Mouse (Mus musculus) heart, embryonic 15.5 days (tissue): Measurements from ENCODE around the gene Ankrd39. TPM values are rescaled to one million over a fixed set of nuclear protein-coding genes. Genes with fewer than 3 reads are reported as not detected.
A peak's percentile ranks its signal among the peaks of the same experiment; 100 is the strongest.

Source experiments
- ATAC-seq: fragments of 200-750 bp; cut with Nextera tagmentation; replicated peaks from 2 replicates; pipeline ENCODE4 v1.8.0; 2017; ENCODE audit warnings: low read depth, moderate TSS enrichment; ENCODE audit not compliant: insufficient number of reproducible peaks, insufficient read depth, low FRiP score
- H3K27ac ChIP-seq: fragments of 300-500 bp; sonication (generic); 2 replicates; pipeline ENCODE4 v1.5.1; 2015; ENCODE audit warnings: mild to moderate bottlenecking, inconsistent platforms
- H3K27me3 ChIP-seq: fragments of 300-500 bp; sonication (generic); 2 replicates; pipeline ENCODE4 v1.6.1; 2015; ENCODE audit warnings: inconsistent platforms
- H3K36me3 ChIP-seq: fragments of 300-500 bp; sonication (generic); 2 replicates; pipeline ENCODE4 v1.6.1; 2015; ENCODE audit warnings: mild to moderate bottlenecking, inconsistent platforms
- H3K4me1 ChIP-seq: fragments of 300-500 bp; sonication (generic); replicated peaks from 2 replicates; pipeline ENCODE4 v1.6.1; 2015; ENCODE audit warnings: inconsistent platforms
- H3K4me2 ChIP-seq: fragments of 300-500 bp; sonication (generic); 2 replicates; pipeline ENCODE4 v1.6.1; 2015; ENCODE audit warnings: inconsistent platforms, mild to moderate bottlenecking, moderate library complexity
- H3K4me3 ChIP-seq: fragments of 300-500 bp; sonication (generic); 2 replicates; pipeline ENCODE4 v1.5.1; 2015; ENCODE audit warnings: mild to moderate bottlenecking, inconsistent platforms
- H3K9ac ChIP-seq: fragments of 300-500 bp; sonication (generic); 2 replicates; pipeline ENCODE4 v1.6.1; 2015; ENCODE audit warnings: mild to moderate bottlenecking, inconsistent platforms
- H3K9me3 ChIP-seq: fragments of 300-500 bp; sonication (generic); replicated peaks from 2 replicates; pipeline ENCODE4 v1.6.1; 2016; ENCODE audit warnings: inconsistent platforms
- WGBS: fragments of 180-500 bp; shearing (Covaris S2); methylation state at CpG from one replicate; pipeline ENCODE4 v1.1.7; 2015; ENCODE audit warnings: mixed read lengths; 5-methylcytosine and 5-hydroxymethylcytosine counted together
- polyA plus RNA-seq: library from polyadenylated mRNA; unstranded; fragments of >200 nt; fragmentation: Nextera tagmentation; extraction: Ambion mirVana; gene quantifications from 2 replicates; pipeline ENCODE4 v1.2.1, GENCODE M21; 2015

The Ankrd39 gene
- polyA plus RNA-seq, 1 experiment from 2014 or later = 27.3 TPM

DNA sequence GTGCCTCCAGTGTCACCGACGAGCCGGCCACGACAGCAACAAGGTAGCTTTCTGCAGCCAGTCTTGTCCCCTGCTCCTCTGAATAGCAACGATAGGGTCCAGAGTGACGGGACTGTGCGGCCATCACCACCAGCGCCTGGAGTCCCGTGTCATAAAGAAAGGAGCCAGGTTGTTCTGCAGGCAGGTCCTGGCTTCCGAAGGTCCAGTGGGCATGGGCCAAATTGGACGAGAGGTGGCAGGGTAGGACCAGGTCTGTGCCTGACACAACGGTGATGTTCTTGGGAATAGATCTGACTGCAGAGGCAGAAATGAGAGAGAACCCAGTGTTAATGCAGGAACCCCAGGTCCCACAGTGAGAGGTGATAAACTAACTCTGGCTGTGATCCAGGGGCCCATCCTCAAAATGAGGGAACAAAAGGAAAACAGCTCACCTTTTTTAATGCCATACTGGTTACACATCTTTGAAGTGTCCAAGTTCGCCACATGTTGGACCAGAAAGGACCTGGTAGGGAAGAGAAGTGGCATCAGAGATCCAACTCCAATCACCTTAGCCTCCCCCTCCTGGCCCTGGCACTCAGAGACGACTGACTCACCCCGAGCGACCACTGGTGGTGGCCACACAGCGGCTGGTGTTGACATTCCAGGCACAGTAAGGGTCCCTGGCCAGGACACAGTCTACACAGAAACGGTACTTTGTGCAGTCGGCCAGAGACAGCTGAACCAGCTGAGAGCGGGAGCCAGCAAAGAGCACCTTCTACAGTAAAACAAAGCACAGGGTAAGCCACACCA is 3.0 kb upstream of the Ankrd39 start:
- Histone ChIP-seq H3K9me3 (no peaks in the 10 kb centered on the region), H3K36me3 (peaks cover 59% of the 10 kb centered on the region), H3K9ac (no peak overlapping the region; the same call in 1 of the 2 replicates), H3K4me3 (no peak overlapping the region), H3K4me2 (no peak overlapping the region), H3K4me1 (peaks cover 54% of the 10 kb centered on the region), H3K27me3 (no peaks in the 10 kb centered on the region), H3K27ac (no peak overlapping the region)
- ATAC-seq = no peak
- 76% methylated on average over 20 of the region's 20 CpGs for WGBS

DNA sequence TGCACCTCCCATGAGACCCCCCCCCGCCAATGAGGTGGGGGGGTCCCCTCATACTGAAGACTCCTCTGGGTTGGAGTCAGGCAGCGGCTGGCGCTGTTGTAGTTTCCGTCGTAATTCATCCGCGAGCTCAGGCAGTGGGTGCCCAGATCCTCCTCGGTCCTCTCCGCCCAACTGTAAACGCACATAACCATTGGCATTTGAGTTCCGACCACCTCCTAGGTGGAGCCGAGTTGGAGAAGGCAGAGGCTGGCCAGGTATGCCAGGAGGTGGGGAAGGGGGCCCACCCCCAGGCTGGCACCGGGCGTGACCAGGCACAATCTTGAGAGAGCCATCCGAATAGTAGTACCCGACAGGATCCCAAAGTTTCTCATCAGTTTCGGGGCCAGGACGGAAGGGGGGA is 2.2 kb upstream of the Ankrd39 start:
- no peak for ATAC-seq
- H3K9ac ChIP-seq = no peak overlapping the region; the same call in 1 of the 2 replicates
- 82% methylated on average over 18 of the region's 18 CpGs for WGBS
- H3K9me3 ChIP-seq = no peaks in the 10 kb centered on the region
- H3K27ac ChIP-seq = no peak overlapping the region
- no peaks in the 10 kb centered on the region for H3K27me3 ChIP-seq
- H3K36me3 ChIP-seq = peaks cover 58% of the 10 kb centered on the region
- no peak overlapping the region for H3K4me2 ChIP-seq
- peaks cover 46% of the 10 kb centered on the region for H3K4me1 ChIP-seq
- no peak overlapping the region for H3K4me3 ChIP-seq

DNA sequence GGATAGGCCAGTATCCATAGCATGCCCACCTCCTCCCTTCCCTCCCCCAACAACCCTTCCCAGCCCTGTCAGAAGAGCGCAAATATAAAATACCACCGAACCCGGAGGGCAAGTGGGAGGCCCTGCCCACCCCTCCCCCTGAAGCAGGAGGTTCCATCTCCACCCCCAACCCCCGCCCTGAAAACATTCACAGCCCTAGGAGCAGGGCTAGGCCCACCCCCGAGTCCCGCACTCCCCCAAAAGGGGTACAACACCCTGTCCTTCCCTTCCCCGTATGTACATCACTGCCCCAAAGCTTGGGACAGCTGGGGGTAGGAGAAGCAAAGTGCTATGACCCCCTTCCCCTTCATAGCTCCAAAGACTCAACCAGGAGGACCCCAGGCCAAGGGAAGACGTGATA is 1.5 kb upstream of the Ankrd39 start:
- peaks cover 51% of the 10 kb centered on the region for H3K36me3 ChIP-seq
- peaks cover 39% of the 10 kb centered on the region for H3K4me1 ChIP-seq
- no peaks in the 10 kb centered on the region for H3K9me3 ChIP-seq
- no peak overlapping the region for H3K4me2 ChIP-seq
- no peak overlapping the region for H3K4me3 ChIP-seq
- no peak overlapping the region for H3K9ac ChIP-seq
- 48% methylated on average over 8 of the region's 8 CpGs for WGBS
- H3K27me3 ChIP-seq = no peaks in the 10 kb centered on the region
- ATAC-seq = no peak
- no peak overlapping the region for H3K27ac ChIP-seq

DNA sequence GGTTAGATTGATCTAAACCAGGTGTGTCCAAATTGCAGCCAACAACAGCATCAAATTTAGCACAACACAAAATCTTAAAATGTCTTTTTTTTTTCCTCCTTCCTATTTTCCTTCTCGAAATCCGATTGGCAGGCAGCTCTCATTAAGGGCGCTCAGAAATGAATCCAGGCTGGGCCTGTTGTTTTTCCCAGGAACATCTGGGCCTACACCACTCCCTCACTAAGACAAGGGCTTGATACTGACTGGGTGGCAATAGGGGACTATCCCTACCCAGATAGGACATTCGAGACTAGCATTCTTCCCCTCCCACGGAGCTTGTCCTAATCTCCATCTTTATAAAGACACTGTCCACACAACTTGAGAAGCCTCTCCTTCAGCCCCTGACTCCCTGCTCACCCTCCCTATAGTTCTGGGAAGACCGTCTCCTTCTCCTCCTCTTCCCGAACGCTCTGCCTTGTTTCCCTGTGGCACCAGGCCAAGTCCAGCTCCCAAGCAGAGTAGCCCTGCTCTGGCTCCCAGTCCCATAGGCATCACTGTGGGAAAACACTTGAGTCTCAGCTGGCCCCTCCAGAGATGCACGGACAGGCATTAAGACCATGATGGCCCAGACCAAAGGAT is 845 bp upstream of the Ankrd39 start:
- Histone ChIP-seq H3K36me3 (peaks cover 44% of the 10 kb centered on the region), H3K4me1 (peaks cover 39% of the 10 kb centered on the region), H3K9ac (no peak overlapping the region), H3K4me2 (no peak overlapping the region), H3K4me3 (no peak overlapping the region), H3K9me3 (no peaks in the 10 kb centered on the region), H3K27me3 (no peaks in the 10 kb centered on the region), H3K27ac (peak overlapping the region; percentile 73)
- 27% methylated on average over 9 of the region's 9 CpGs for WGBS
- no peak for ATAC-seq

DNA sequence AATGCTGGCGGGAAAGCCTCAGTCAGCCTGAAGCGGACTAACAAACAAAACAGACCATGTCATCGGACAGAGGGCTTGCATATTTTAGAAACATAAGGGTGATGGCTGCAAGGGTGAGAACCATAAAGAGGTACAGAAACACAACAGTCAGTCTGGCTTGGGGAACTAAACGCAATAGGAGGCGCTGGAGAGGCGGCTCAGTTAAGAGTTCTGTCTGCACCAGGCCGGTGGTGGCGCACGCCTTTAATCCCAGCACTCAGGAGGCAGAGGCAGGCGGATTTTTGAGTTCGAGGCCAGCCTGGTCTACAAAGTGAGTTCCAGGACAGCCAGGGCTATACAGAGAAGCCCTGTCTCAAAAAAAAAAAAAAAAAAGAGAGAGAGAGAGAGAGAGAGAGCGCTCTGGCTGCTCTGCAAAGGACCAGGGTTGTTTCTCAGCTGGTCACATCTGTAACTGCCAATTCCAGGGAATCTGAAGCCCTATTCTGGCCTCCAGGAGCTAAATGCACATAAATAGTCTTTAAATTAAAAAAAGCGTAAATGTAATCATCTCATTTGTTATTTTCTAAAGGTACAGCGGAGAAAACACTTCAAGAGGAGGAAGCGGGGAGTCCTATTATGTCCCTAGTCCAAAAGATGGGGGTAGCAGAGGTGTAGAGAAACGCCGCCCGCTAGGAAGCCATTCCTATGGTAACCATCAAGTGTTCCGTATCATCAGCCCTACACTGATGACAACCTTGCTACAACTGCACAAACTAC is 1.2 kb downstream of the Ankrd39 start:
- Histone ChIP-seq H3K4me2 (peak overlapping the region; percentile 74), H3K4me1 (peaks cover 42% of the 10 kb centered on the region), H3K4me3 (peak overlapping the region; percentile 69), H3K36me3 (peaks cover 36% of the 10 kb centered on the region), H3K27me3 (no peaks in the 10 kb centered on the region), H3K9ac (peak overlapping the region; percentile 69), H3K27ac (peak overlapping the region; percentile 73; the same call in 1 of the 2 replicates), H3K9me3 (no peaks in the 10 kb centered on the region)
- 68% methylated on average over 19 of the region's 19 CpGs for WGBS
- no peak for ATAC-seq

DNA sequence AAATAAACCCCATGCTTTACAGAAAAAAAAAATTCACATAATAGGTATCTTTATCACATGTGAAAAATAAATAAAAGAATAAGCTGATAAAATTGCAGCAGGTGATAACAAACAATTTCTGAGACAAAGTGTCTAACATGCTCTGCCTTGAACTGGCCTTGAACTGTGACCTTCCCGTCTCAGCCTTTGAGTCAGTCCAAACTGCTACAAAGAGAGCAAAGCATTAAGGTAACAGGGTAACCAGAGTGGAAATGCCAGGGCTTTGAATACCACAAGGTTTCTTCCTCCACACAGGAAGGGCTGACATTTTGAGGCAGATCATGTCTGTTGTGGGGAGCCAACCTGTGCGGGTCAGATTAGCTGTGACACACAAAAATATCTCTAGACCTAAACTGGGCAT is 1.9 kb downstream of the Ankrd39 start:
- H3K4me1 ChIP-seq = peaks cover 45% of the 10 kb centered on the region
- 0 out of 2 replicates have a peak overlapping the region, but pooled peaks have one; percentile 27 for H3K27ac ChIP-seq
- 0 out of 2 replicates have a peak overlapping the region, but pooled peaks have one; percentile 69 for H3K4me3 ChIP-seq
- no peak for ATAC-seq
- peak overlapping the region; percentile 74; the same call in 1 of the 2 replicates for H3K4me2 ChIP-seq
- H3K27me3 ChIP-seq = no peaks in the 10 kb centered on the region
- WGBS = 64% methylated on average over 2 of the region's 2 CpGs
- H3K36me3 ChIP-seq = peaks cover 35% of the 10 kb centered on the region
- no peak overlapping the region for H3K9ac ChIP-seq
- H3K9me3 ChIP-seq = no peaks in the 10 kb centered on the region

DNA sequence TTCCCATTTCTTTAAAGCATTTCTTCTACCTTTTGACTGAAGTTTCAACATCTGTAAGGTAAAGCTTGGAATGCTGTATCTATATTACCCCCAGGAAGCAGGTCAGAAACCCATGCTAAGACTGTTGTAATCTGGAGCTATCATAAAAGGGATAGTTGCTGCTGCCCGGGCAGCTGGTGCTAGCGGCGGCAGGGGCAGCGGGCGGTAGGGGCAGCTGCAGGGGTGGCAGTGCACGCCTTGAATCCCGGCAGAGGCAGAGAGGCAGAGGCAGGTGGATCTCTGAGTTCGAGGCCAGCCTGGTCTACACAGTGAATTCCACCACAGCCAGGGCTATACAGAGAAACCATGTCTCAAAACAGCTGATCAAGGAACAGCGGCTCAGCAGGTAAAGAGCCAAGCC is 4.3 kb downstream of the Ankrd39 start:
- Histone ChIP-seq H3K4me1 (peaks cover 35% of the 10 kb centered on the region), H3K4me3 (no peak overlapping the region), H3K9me3 (no peaks in the 10 kb centered on the region), H3K27ac (no peak overlapping the region), H3K9ac (no peak overlapping the region), H3K27me3 (no peaks in the 10 kb centered on the region), H3K36me3 (peaks cover 23% of the 10 kb centered on the region), H3K4me2 (no peak overlapping the region)
- no peak for ATAC-seq
- WGBS = 91% methylated on average over 9 of the region's 9 CpGs

DNA sequence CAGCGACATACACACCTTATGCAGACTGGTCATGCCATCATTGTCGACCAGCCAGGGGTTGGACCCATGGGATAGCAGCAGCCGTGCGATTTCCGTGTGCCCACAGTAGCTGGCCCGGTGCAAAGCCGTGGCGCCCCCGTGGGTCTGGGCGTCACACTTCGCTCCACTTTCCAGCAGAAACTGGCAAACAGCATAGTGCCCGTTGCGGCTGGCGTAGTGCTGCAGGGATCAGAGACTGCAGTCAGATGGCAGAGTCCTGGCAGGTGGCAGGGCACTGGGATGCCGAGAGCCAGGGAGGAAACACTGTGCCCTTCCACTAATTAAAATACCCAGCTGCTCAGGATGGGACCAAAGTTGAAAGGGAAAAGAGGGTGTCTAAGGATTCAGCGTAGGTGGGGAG is 5.4 kb downstream of the Ankrd39 start:
- ATAC-seq = no peak
- Histone ChIP-seq H3K4me3 (no peak overlapping the region), H3K9ac (no peak overlapping the region), H3K9me3 (no peaks in the 10 kb centered on the region), H3K36me3 (peaks cover 27% of the 10 kb centered on the region), H3K27ac (no peak overlapping the region), H3K27me3 (no peaks in the 10 kb centered on the region), H3K4me2 (no peak overlapping the region), H3K4me1 (peaks cover 36% of the 10 kb centered on the region)
- 89% methylated on average over 16 of the region's 16 CpGs for WGBS

DNA sequence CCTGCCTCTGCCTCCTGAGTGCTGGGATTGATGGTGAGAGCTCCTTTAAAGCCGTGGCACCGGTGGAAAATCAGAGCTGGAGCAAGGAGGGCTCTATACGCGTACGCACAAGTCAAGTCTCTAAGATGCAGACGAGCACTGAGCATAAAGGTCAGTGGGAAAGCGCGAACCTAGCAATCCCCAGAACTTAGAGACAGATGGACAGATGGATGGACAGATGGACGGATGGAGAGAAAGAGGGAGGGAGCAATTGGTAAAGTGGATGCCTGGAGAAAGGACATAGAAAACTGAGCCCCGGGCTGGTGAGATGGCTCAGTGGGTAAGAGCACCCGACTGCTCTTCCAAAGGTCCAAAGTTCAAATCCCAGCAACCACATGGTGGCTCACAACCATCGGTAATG is 6.4 kb downstream of the Ankrd39 start:
- ATAC-seq = no peak
- 96% methylated on average over 12 of the region's 12 CpGs for WGBS
- Histone ChIP-seq H3K4me2 (no peak overlapping the region), H3K27ac (0 out of 2 replicates have a peak overlapping the region, but pooled peaks have one; percentile 89), H3K27me3 (no peaks in the 10 kb centered on the region), H3K4me1 (peaks cover 37% of the 10 kb centered on the region), H3K9ac (no peak overlapping the region), H3K4me3 (no peak overlapping the region), H3K9me3 (no peaks in the 10 kb centered on the region), H3K36me3 (peaks cover 27% of the 10 kb centered on the region)

DNA sequence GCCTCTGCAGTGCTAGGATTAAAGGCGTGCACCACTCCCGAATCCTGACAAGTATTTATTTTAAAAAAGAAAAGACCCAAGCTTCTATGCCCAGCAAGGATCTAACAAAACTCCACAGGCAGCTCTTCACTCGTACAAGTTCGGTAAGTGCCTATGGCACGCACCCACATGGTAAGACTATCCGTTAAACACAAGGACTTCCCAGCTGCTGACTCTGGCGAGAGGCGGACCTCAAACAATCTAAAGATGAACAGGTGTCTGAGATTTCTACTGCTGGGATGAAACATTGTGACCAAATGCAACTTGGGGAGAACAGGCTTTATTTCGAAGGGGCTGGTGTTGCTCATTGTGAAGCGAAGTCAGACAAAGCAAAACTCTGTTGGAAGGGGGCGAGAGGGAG is 7.1 kb downstream of the Ankrd39 start:
- H3K9me3 ChIP-seq = no peaks in the 10 kb centered on the region
- WGBS = 93% methylated on average over 11 of the region's 11 CpGs
- ATAC-seq = no peak
- H3K36me3 ChIP-seq = peaks cover 27% of the 10 kb centered on the region
- no peak overlapping the region for H3K9ac ChIP-seq
- peaks cover 39% of the 10 kb centered on the region for H3K4me1 ChIP-seq
- no peak overlapping the region for H3K4me3 ChIP-seq
- H3K27me3 ChIP-seq = no peaks in the 10 kb centered on the region
- H3K4me2 ChIP-seq = no peak overlapping the region
- peak overlapping the region; percentile 89 for H3K27ac ChIP-seq

DNA sequence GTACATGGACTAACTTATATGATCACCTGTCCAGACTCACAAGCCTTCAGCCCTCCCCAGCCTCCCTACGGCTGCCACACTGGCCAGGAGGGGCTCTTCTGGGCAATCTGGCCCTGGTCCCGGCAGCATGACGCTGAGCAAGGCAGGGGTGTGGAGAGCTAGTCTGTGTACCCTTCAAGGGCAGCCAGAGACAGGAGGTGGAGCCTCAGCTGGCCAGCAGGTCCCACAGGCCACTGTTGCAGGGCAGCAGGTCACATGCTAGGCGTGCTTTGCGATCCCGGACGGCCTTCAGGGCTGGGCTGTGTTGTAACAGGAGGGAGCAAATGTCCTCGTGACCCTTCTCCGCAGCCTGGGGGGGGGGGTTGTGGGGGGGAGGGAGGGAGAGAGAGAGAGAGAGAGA is 8.1 kb downstream of the Ankrd39 start, which contains the start of gene Gm42417:
Gm42417 (minus strand) TSS at position 244 of the 400 bp plus-strand sequence.
- H3K4me2 ChIP-seq = no peak within 1 kb of the TSS
- peak within 1 kb of the TSS; percentile 89 for H3K27ac ChIP-seq
- no peaks in the 10 kb centered on the region for H3K27me3 ChIP-seq
- no peaks in the 10 kb centered on the region for H3K9me3 ChIP-seq
- H3K4me3 ChIP-seq = no peak within 1 kb of the TSS
- peaks cover 27% of the 10 kb centered on the region for H3K36me3 ChIP-seq
- no peak within 1 kb of the TSS for H3K9ac ChIP-seq
- 31% methylated on average over 9 of the region's 9 CpGs for WGBS
- H3K4me1 ChIP-seq = peaks cover 48% of the 10 kb centered on the region
- peak; percentile 82 for ATAC-seq
